Mouse (Mus musculus) gastrocnemius, adult 8-10 months (tissue): ENCODE data around the gene Camsap3. TPM values are rescaled to one million over a fixed set of nuclear protein-coding genes. Genes with fewer than 3 reads are reported as not detected.

Experiments
- DNase-seq, 2 experiments: peaks; one replicate each; pipeline ENCODE4 v3.0.0; 2022; ENCODE audit warnings: low spot score in 2 of 2
- total RNA-seq, 4 experiments: library from RNA; stranded (reverse); gene quantifications; 2 replicates each; pipeline ENCODE4 v1.2.4; 2022

Gene Camsap3
- total RNA-seq, 4 experiments from 2014 or later: 0.12 to 0.46 (median 0.24) TPM

DNA sequence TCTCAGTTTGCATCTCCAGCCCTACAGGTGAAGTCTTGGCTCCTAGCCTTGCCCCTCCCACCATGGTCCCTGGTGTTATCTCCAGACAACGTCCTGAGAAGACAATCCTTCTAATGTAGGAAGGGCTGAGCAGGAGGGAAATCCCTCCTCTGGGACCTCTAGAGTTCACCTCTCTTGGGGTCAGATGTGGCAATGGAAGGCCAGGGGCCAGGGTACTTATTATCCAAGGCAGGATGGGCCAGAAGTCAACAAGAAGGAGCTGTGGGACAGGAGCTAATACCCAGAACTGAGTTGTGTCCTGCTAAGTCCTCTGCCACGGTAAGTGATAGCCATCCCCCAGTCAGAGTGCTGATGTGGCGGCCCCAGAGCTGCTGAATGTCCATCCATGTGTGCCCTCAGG lies 68.4 kb downstream of the Camsap3 start, which contains the start of gene Retn:
Retn (plus strand) TSS at position 245 of the 400 bp plus-strand sequence.
- DNase-seq: no peak

DNA sequence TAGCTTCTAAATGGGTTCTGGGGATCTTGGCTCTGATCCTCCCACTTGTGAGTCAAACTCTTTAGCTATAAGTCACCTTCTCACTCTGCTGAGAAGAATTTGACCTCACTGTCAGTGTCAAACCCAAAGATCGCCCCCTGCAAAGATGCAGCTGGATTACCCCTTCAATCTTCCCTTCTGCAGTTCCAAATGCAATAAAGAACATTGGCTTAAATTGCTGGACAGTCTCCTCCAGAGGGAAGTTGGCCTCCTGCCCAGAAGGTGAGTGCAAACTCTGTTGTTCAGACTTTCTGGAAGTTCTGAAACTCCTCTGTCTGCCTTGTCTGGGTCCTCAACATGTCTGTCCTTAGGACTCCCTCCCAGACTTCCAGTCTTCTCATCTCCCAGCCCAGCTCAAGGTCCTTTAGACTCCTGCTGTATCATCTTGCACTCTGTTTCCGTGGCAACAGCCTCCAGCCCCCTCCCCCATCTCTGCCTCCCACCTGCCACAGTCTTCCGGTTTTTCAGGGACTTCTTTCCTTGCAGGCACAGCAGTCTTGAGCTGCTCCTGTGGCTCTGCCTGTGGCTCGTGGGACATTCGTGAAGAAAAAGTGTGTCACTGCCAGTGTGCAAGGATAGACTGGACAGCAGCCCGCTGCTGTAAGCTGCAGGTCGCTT lies 69.8 kb downstream of the Camsap3 start:
- no peak for DNase-seq

Other genes starting within 250 kb of the Camsap3 start
- gene A430078G23Rik, start 233.9 kb upstream of the Camsap3 start, total RNA-seq: not detected
- 10 to 100 TPM in 1 of 4 experiments, 1 to 10 TPM in 3; 7.4 to 11.5 (median 9.2) TPM for gene Arhgef18, start 194.3 kb upstream of the Camsap3 start, total RNA-seq
- gene Pex11g, start 119.6 kb upstream of the Camsap3 start, total RNA-seq: 1 to 10 TPM; 2.0 to 3.2 (median 2.7) TPM
- gene Tex45, start 116.4 kb upstream of the Camsap3 start, total RNA-seq: not detected
- gene Zfp358, start 94.2 kb upstream of the Camsap3 start, total RNA-seq: 10 to 100 TPM; 39.0 to 44.5 (median 41.3) TPM
- 10 to 100 TPM; 21.5 to 23.2 (median 22.0) TPM for gene Mcoln1, start 86.8 kb upstream of the Camsap3 start, total RNA-seq
- 1 to 10 TPM; 5.8 to 9.8 (median 7.9) TPM for gene Pnpla6, start 71.9 kb upstream of the Camsap3 start, total RNA-seq
- not detected for gene C330021F23Rik, start 19.3 kb upstream of the Camsap3 start, total RNA-seq
- 10 to 100 TPM in 3 of 4 experiments, 1 to 10 TPM in 1; 9.5 to 12.2 (median 11.2) TPM for gene Xab2, start 34.0 kb downstream of the Camsap3 start, total RNA-seq
- 10 to 100 TPM; 80.6 to 87.8 (median 85.1) TPM for gene Pet100, start 34.3 kb downstream of the Camsap3 start, total RNA-seq
- not detected for gene Pcp2, start 38.3 kb downstream of the Camsap3 start, total RNA-seq
- 1 to 10 TPM; 2.6 to 6.3 (median 3.8) TPM for gene Stxbp2, start 43.7 kb downstream of the Camsap3 start, total RNA-seq
- gene Retn, start 68.5 kb downstream of the Camsap3 start, total RNA-seq: 1 to 10 TPM; 1.3 to 8.8 (median 3.2) TPM
- not detected for gene Mcemp1, start 78.5 kb downstream of the Camsap3 start, total RNA-seq
- gene Fcor, start 85.1 kb downstream of the Camsap3 start, total RNA-seq: 1 to 10 TPM in 3 of 4 experiments, not detected in 1; 1.3 to 2.1 (median 2.1) TPM
- 10 to 100 TPM; 19.5 to 22.7 (median 20.3) TPM for gene Trappc5, start 89.0 kb downstream of the Camsap3 start, total RNA-seq
- not detected for gene Fcer2a, start 106.9 kb downstream of the Camsap3 start, total RNA-seq
- not detected for gene Clec4g, start 133.4 kb downstream of the Camsap3 start, total RNA-seq
- 1 to 10 TPM in 1 of 4 experiments, under 1 TPM in 3; 0.19 to 1.2 (median 0.38) TPM for gene Cd209a, start 161.7 kb downstream of the Camsap3 start, total RNA-seq